Mouse (Mus musculus) kidney, postnatal 25 days (tissue): ENCODE data around the gene Cox8a.

Experiments used
- DNase-seq, 2 experiments: peaks; one replicate each; pipeline ENCODE4 v3.0.0; 2021; ENCODE audit warnings: mixed read lengths in 2 of 2

The Cox8a gene

GRCm38 (mm10) chr19:7183419-7183818 lies 34.0 kb downstream of the Cox8a start:
- DNase-seq = peak in 1 of 2 experiments; percentile 35

- peak; percentile 96 to 97 for DNase-seq
Observed at GRCm38 (mm10) chr19:7182273-7182949, 35.0 kb downstream of the Cox8a start.

DNA sequence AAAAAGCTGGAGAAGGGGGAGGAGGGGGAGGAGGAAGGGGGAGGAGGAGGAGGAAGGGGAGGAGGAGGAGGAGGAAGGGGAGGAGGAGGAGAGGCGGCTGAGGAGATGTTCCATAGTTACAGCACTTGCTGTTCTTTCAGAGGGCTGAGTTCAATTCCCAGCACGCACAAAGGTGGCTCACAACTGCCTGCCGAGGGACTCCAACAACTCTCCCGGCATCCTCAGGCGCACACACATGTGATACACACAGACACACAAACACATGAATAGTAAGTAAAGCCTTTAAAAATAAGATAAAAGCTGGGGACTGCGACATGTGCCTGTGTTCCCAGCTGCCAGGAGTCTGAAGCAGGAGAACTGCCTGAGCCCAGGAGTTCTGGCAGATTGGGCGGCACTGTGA lies 35.9 kb downstream of the Cox8a start:
- DNase-seq = no peak

- peak; percentile 81 to 92 for DNase-seq
Observed at GRCm38 (mm10) chr19:7180756-7181405, 36.5 kb downstream of the Cox8a start.

GRCm38 (mm10) chr19:7178841-7179452 lies 38.5 kb downstream of the Cox8a start:
- peak; percentile 79 to 93 for DNase-seq

DNA sequence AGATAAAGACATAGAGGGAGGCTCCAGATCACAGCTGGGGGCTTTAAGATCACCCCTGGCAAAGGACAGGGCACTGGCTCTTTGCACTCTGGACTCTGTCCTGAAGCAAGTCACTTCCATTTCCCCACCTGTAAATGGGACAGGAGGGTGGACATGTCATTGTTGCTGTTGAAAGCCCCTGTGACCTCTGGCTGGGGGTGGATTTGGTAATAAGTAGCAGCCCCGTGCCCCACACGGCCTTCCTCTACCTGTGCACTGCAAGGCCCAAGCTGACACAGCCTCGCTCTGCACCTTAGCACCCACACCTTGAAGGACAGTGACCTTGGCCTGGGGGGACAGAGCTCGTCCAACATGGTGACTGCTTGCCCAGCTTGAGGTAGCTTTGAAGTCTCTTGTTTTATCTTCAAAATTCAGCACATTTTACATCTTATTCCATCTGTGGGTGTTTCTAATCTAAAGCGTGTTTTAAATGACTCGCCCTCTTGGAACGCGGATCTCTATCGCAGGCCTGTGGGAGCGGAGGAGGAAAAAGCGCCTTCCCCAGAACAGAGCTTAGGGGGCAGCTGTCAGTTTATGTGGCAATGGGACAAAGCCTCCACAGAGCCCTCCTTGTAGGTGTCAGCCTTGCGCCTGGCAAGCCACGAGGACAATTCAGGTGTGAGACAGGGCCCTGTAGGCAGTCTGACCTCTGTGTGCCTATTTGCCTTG lies 39.5 kb downstream of the Cox8a start:
- DNase-seq = peak in 1 of 2 experiments; percentile 67

DNA sequence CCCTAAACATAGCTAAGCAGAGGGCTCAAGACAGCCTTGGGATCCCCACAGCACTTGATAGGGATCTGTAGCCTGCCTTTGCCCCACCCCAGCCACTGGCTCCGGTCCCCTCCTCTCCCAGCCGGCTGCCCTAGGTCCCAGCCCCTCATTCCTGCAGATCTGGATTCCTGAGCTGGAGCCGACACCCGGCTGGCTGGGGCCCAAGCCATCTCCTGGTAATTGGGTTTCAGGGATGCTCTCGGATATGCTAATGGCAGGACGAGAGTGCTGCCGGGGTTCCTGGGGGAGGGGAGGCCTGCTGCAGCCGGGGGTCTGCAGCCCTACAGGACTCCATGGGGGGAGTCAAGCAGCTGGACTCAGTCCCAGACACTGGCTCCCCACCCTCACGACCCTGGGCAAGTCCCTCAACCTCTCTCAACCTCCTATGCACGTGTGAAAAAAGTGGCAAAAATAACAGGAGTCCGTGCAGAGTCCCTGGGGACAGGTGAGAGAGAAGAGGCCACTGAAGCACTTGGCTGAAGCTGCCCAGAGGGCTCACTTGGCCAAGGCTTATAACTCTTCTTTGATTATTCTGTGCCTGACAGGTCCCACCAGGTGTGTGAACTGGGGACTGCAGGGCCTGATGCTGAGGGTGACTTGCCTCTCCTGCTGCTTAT lies 41.2 kb downstream of the Cox8a start:
- DNase-seq = peak in 1 of 2 experiments; percentile 61

- DNase-seq = peak; percentile 72 to 88
Observed at GRCm38 (mm10) chr19:7172051-7172866, 45.2 kb downstream of the Cox8a start.

GRCm38 (mm10) chr19:7171447-7171846 lies 46.0 kb downstream of the Cox8a start:
- DNase-seq = peak in 1 of 2 experiments; percentile 55

- peak in 1 of 2 experiments; percentile 35 for DNase-seq
Observed at GRCm38 (mm10) chr19:7170916-7171315, 46.5 kb downstream of the Cox8a start.

DNA sequence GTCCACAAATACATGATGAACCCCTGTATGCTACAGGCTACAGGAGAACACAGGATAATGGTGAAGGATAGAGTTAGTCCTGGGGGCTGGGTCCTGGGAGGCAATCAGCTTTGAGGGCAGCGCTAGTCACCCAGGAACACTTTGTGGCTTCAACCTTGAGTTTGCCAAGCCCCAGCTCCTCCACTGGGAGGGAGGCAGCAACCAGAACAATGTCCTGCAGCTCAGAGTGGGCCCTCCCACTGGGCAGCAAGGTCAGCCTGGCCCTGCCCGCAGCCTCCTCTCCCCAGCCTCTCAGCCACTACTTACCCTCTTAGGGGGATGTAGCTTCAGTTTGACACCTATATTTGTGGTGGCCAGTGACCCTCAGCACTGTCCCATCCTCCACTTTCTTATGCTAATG lies 49.0 kb downstream of the Cox8a start:
- peak in 1 of 2 experiments; percentile 77 for DNase-seq

GRCm38 (mm10) chr19:7166767-7167166 lies 50.6 kb downstream of the Cox8a start:
- no peak for DNase-seq

GRCm38 (mm10) chr19:7166200-7166711 lies 51.2 kb downstream of the Cox8a start:
- DNase-seq = no peak

GRCm38 (mm10) chr19:7165509-7166199 lies 51.8 kb downstream of the Cox8a start:
- DNase-seq = peak; percentile 53 to 78
